ENCODE assay signal across 9 mouse cellular contexts in genomic region chr16:17833321-17833680, GRCm38 (mm10). TPM values are rescaled to one million over a fixed set of nuclear protein-coding genes. Genes with fewer than 3 reads are reported as not detected.
DNase-seq lines count a peak whose midpoint lies in the region; ATAC-seq and TF ChIP-seq lines count a peak whose summit lies in the region.
"Had no signal": no experiment of that assay in that cellular context is flagged by ENCODE, and none has a peak within 500 bp of the region (broad histone marks: within the 10 kb centered on the region; RNA-seq: fewer than 3 reads in every experiment).

No protein-coding gene starts in this region.

- H3K79me3 ChIP-seq in C2C12 (ENCODE audit: low read depth): no peaks in the 10 kb centered on the region

- peak overlapping the region; percentile 97 for H3K4me2 ChIP-seq in heart, embryonic 11.5 days
- H3K4me2 ChIP-seq in midbrain, embryonic 11.5 days: peak overlapping the region; percentile 59

- H3K9ac ChIP-seq in heart, embryonic 11.5 days (ENCODE audit: low read depth, low read length): peak overlapping the region; percentile 63; the same call in 1 of the 2 replicates
- H3K9ac ChIP-seq in midbrain, embryonic 11.5 days (ENCODE audit: low read length): peak overlapping the region; percentile 37

- intact Hi-C loops in heart, postnatal 14 days (cut with DNase I): no loop called here

- no peak for TF ChIP-seq CTCF in C2C12 (IDR thresholded peaks at IDR 0.05; ENCODE audit: control insufficient read depth, insufficient read depth, insufficient read length)

- WGBS in heart, embryonic 11.5 days (ENCODE audit: insufficient replicate concordance): 2% methylated on average over 22 of the region's 37 CpGs
- under 1% methylated on average over 37 of the region's 37 CpGs for WGBS in midbrain, embryonic 11.5 days

- H3K36me3 ChIP-seq in heart, embryonic 11.5 days (ENCODE audit: control insufficient read depth, insufficient read depth, low read length): no peaks in the 10 kb centered on the region
- no peaks in the 10 kb centered on the region for H3K36me3 ChIP-seq in C2C12 (ENCODE audit: control insufficient read depth, insufficient read depth)
- no peaks in the 10 kb centered on the region for H3K36me3 ChIP-seq in midbrain, embryonic 11.5 days (ENCODE audit: control insufficient read depth, insufficient read depth, low read length)

- H3K27ac ChIP-seq in heart, embryonic 11.5 days (ENCODE audit: low read depth, low read length): no peak overlapping the region
- H3K27ac ChIP-seq in midbrain, embryonic 11.5 days (ENCODE audit: low read depth, low read length): no peak overlapping the region

- DNase-seq in heart, adult 18-20 months: no peak
- peak; percentile 69 for DNase-seq in cerebellum, adult 8-10 months
- DNase-seq in heart, postnatal 14 days: peak; percentile 22 to 23
- peak; percentile 93 for DNase-seq in midbrain, embryonic 11.5 days (ENCODE audit: low spot score, missing footprints)
- DNase-seq in T-cell, adult 2 months (ENCODE audit: low spot score): no peak
- no peak for DNase-seq in spleen, adult 12 weeks (ENCODE audit: low spot score)

- peak overlapping the region; percentile 55 for H3ac ChIP-seq in C2C12 (ENCODE audit: control insufficient read depth, insufficient read length, low read depth)

- no peaks in the 10 kb centered on the region for H3K4me1 ChIP-seq in heart, embryonic 11.5 days (ENCODE audit: control insufficient read depth, insufficient read depth, low read length)
- H3K4me1 ChIP-seq in midbrain, embryonic 11.5 days (ENCODE audit: control insufficient read depth, insufficient read depth, low read length): peaks cover 6% of the 10 kb centered on the region

- ATAC-seq in heart, embryonic 11.5 days (replicated peaks; ENCODE audit: insufficient number of reproducible peaks, low FRiP score, low TSS enrichment): peak; percentile 50; the same call in 1 of the 2 replicates
- peak; percentile 68 for ATAC-seq in midbrain, embryonic 11.5 days (ENCODE audit: low FRiP score)

- H3K4me3 ChIP-seq in heart, embryonic 11.5 days (ENCODE audit: low read depth, low read length): peak overlapping the region; percentile 59
- H3K4me3 ChIP-seq in C2C12 (ENCODE audit: insufficient read depth, poor library complexity, severe bottlenecking): no peak overlapping the region
- H3K4me3 ChIP-seq in midbrain, embryonic 11.5 days (ENCODE audit: low read depth, low read length): peak overlapping the region; percentile 57

- H3K27me3 ChIP-seq in heart, embryonic 11.5 days (ENCODE audit: control insufficient read depth, insufficient read depth, low read length): peaks cover 88% of the 10 kb centered on the region
- H3K27me3 ChIP-seq in C2C12 (ENCODE audit: control insufficient read depth, insufficient read depth, insufficient read length): peaks cover 79% of the 10 kb centered on the region
- H3K27me3 ChIP-seq in midbrain, embryonic 11.5 days (ENCODE audit: control insufficient read depth, insufficient read depth, low read length): peaks cover 62% of the 10 kb centered on the region

- no peaks in the 10 kb centered on the region for H3K9me3 ChIP-seq in heart, embryonic 11.5 days (replicated peaks; ENCODE audit: control insufficient read depth, low read length)
- H3K9me3 ChIP-seq in midbrain, embryonic 11.5 days (ENCODE audit: control insufficient read depth, low read length): no peaks in the 10 kb centered on the region

- no peaks in the 10 kb centered on the region for H3K79me2 ChIP-seq in C2C12 (ENCODE audit: control insufficient read depth, insufficient read depth)

TF ChIP-seq in C2C12, 6 proteins besides CTCF, POLR2A, EP300 and RAD21:
- no peak for TF ChIP-seq MYOD1 (IDR thresholded peaks at IDR 0.05; ENCODE audit: control insufficient read depth, insufficient read length, low read depth)
- no peak for TF ChIP-seq CEBPB (IDR thresholded peaks at IDR 0.05; ENCODE audit: low read depth)
- no peak for TF ChIP-seq MAX (IDR thresholded peaks at IDR 0.05)
- no peak for TF ChIP-seq USF1 (IDR thresholded peaks at IDR 0.05; ENCODE audit: low read depth)
- TF ChIP-seq FOSL1 (IDR thresholded peaks at IDR 0.05; ENCODE audit: insufficient read depth, low read length, poor library complexity, severe bottlenecking): no peak
- TF ChIP-seq MYOG (IDR thresholded peaks at IDR 0.05; ENCODE audit: control insufficient read depth, extremely low read depth, insufficient read length): no peak

RNA-seq across cellular contexts. Expression of gene B830017H08Rik, which starts 0.4 kb away (rescaled TPM):
- polyA plus RNA-seq in heart, embryonic 11.5 days (2014; fragmentation: Nextera tagmentation; extraction: Ambion mirVana): 0.13 TPM in 1 of 2 replicates, not detected in the other
- total RNA-seq in heart, adult 18-20 months (2021): not detected
- not detected for polyA plus RNA-seq in C2C12 (2012; fragmentation: generic; extraction: Trizol)
- total RNA-seq in heart, postnatal 14 days (2021): not detected
- 0.21 and 0.37 TPM in 2 replicates for polyA plus RNA-seq in midbrain, embryonic 11.5 days (2014; fragmentation: Nextera tagmentation; extraction: Ambion mirVana)
- total RNA-seq: MEL had no signal

RNA-seq across cellular contexts. Expression of gene Car15, which starts 4.9 kb away (rescaled TPM):
- polyA plus RNA-seq in heart, embryonic 11.5 days (2014; fragmentation: Nextera tagmentation; extraction: Ambion mirVana): 1.0 and 1.9 TPM in 2 replicates
- total RNA-seq in heart, adult 18-20 months (2021): 1 to 10 TPM; 1.7 to 2.1 TPM
- 0.66 TPM for polyA plus RNA-seq in C2C12 (2012; fragmentation: generic; extraction: Trizol)
- total RNA-seq in heart, postnatal 14 days (2021): 1 to 10 TPM; 1.5 to 2.5 TPM
- 2.2 and 2.3 TPM in 2 replicates for polyA plus RNA-seq in midbrain, embryonic 11.5 days (2014; fragmentation: Nextera tagmentation; extraction: Ambion mirVana)

RNA-seq across cellular contexts. Expression of gene Scarf2, which starts 36.2 kb away (rescaled TPM):
- polyA plus RNA-seq in heart, embryonic 11.5 days (2014; fragmentation: Nextera tagmentation; extraction: Ambion mirVana): 7.2 and 9.6 TPM in 2 replicates
- 1 to 10 TPM; 4.8 TPM for total RNA-seq in heart, adult 18-20 months (2021)
- 38.5 TPM for polyA plus RNA-seq in C2C12 (2012; fragmentation: generic; extraction: Trizol)
- 10 to 100 TPM in 1 of 2 experiments, 1 to 10 TPM in 1; 9.8 to 10.2 TPM for total RNA-seq in heart, postnatal 14 days (2021)
- 3.8 and 4.4 TPM in 2 replicates for polyA plus RNA-seq in midbrain, embryonic 11.5 days (2014; fragmentation: Nextera tagmentation; extraction: Ambion mirVana)

RNA-seq across cellular contexts. Expression of gene Gm20518, which starts 58.2 kb away (rescaled TPM):
- polyA plus RNA-seq in heart, embryonic 11.5 days (2014; fragmentation: Nextera tagmentation; extraction: Ambion mirVana): 0.07 and 0.17 TPM in 2 replicates
- under 1 TPM; 0.27 to 0.33 TPM for total RNA-seq in heart, adult 18-20 months (2021)
- polyA plus RNA-seq in C2C12 (2012; fragmentation: generic; extraction: Trizol): 0.06 TPM
- under 1 TPM in 1 of 2 experiments, not detected in 1; 0.20 TPM for total RNA-seq in heart, postnatal 14 days (2021)
- polyA plus RNA-seq in midbrain, embryonic 11.5 days (2014; fragmentation: Nextera tagmentation; extraction: Ambion mirVana): 0.16 and 0.25 TPM in 2 replicates

Comparison
In these comparisons a context has a peak if more than half of its experiments do, and no peak if none do; other contexts are left out.
1. DNase-seq: peak in cerebellum, adult 8-10 months (single experiment), heart, postnatal 14 days (2 of 2) and midbrain, embryonic 11.5 days (single experiment); none in heart, adult 18-20 months (0 of 2), T-cell, adult 2 months (single experiment) and spleen, adult 12 weeks (single experiment).